Mouse (Mus musculus) lung, embryonic 16.5 days (tissue): Measurements from ENCODE around the gene Ext2. TPM values are rescaled to one million over a fixed set of nuclear protein-coding genes. Genes with fewer than 3 reads are reported as not detected.

Experiments used
- ATAC-seq: fragments of 200-750 bp; cut with Nextera tagmentation; 2 replicates; pipeline ENCODE4 v1.8.0; 2017; ENCODE audit warnings: low read depth, mild to moderate bottlenecking, moderate library complexity
- H3K27ac ChIP-seq: fragments of 300-500 bp; sonication (generic); 2 replicates; pipeline ENCODE4 v1.5.1; 2014; ENCODE audit warnings: mild to moderate bottlenecking, control low read depth, low read length
- H3K27me3 ChIP-seq: fragments of 300-500 bp; sonication (generic); 2 replicates; pipeline ENCODE4 v1.6.1; 2014; ENCODE audit warnings: low read depth, low read length, mixed read lengths; ENCODE audit not compliant: control insufficient read depth, insufficient read depth
- H3K36me3 ChIP-seq: fragments of 300-500 bp; sonication (generic); 2 replicates; pipeline ENCODE4 v1.6.1; 2014; ENCODE audit warnings: low read length; ENCODE audit not compliant: control insufficient read depth, insufficient read depth
- H3K4me1 ChIP-seq: fragments of 300-500 bp; sonication (generic); replicated peaks from 2 replicates; pipeline ENCODE4 v1.6.1; 2014; ENCODE audit warnings: low read length, mixed read lengths; ENCODE audit not compliant: control insufficient read depth, insufficient read depth
- H3K4me2 ChIP-seq: fragments of 300-500 bp; sonication (generic); 2 replicates; pipeline ENCODE4 v1.6.1; 2014; ENCODE audit warnings: low read depth, low read length, control low read depth
- H3K4me3 ChIP-seq: fragments of 300-500 bp; sonication (generic); 2 replicates; pipeline ENCODE4 v1.5.1; 2014; ENCODE audit warnings: mild to moderate bottlenecking, low read length, control low read depth
- H3K9ac ChIP-seq: fragments of 300-500 bp; sonication (generic); 2 replicates; pipeline ENCODE4 v1.6.1; 2014; ENCODE audit warnings: low read length, control low read depth
- H3K9me3 ChIP-seq: fragments of 300-500 bp; sonication (generic); 2 replicates; pipeline ENCODE4 v1.6.1; 2016; ENCODE audit warnings: low read length; ENCODE audit not compliant: control insufficient read depth
- WGBS: fragments of 180-500 bp; shearing (Covaris S2); extraction: QIAGEN DNeasy Blood & Tissue Kit; methylation state at CpG from one replicate; pipeline ENCODE4 v1.1.7; 2014; 5-methylcytosine and 5-hydroxymethylcytosine counted together
- polyA plus RNA-seq: library from polyadenylated mRNA; unstranded; fragments of >200 nt; fragmentation: Nextera tagmentation; extraction: Ambion mirVana; gene quantifications from 2 replicates; pipeline ENCODE4 v1.2.1, GENCODE M21; 2015

Ext2 gene
- polyA plus RNA-seq, 1 experiment from 2014 or later = 128 TPM

- H3K4me2 ChIP-seq = no peak overlapping the region
- H3K4me3 ChIP-seq = no peak overlapping the region
- no peaks in the 10 kb centered on the region for H3K27me3 ChIP-seq
- H3K36me3 ChIP-seq = peaks cover 12% of the 10 kb centered on the region
- WGBS = 34% methylated on average over 19 of the region's 19 CpGs
- ATAC-seq = peak; percentile 86
- H3K4me1 ChIP-seq = peaks cover 16% of the 10 kb centered on the region
- H3K9ac ChIP-seq = no peak overlapping the region
- peak overlapping the region; percentile 75 for H3K27ac ChIP-seq
- no peaks in the 10 kb centered on the region for H3K9me3 ChIP-seq
Measured at GRCm38 (mm10) chr2:93797162-93797795, 25.1 kb downstream of the Ext2 start.

GRCm38 (mm10) chr2:93794375-93794774 is 28.0 kb downstream of the Ext2 start:
- H3K27ac ChIP-seq = no peak overlapping the region
- H3K4me2 ChIP-seq = no peak overlapping the region
- no peak overlapping the region for H3K4me3 ChIP-seq
- H3K27me3 ChIP-seq = no peaks in the 10 kb centered on the region
- ATAC-seq = no peak
- no peak overlapping the region for H3K9ac ChIP-seq
- H3K36me3 ChIP-seq = peaks cover 12% of the 10 kb centered on the region
- H3K4me1 ChIP-seq = peaks cover 32% of the 10 kb centered on the region
- H3K9me3 ChIP-seq = no peaks in the 10 kb centered on the region
- 83% methylated on average over 5 of the region's 5 CpGs for WGBS

GRCm38 (mm10) chr2:93791516-93792499 is 30.6 kb downstream of the Ext2 start:
- Histone ChIP-seq H3K9ac (peak overlapping the region; percentile 37), H3K27ac (peak overlapping the region; percentile 94), H3K27me3 (no peaks in the 10 kb centered on the region), H3K4me2 (0 out of 2 replicates have a peak overlapping the region, but pooled peaks have one; percentile 31), H3K9me3 (no peaks in the 10 kb centered on the region), H3K36me3 (peaks cover 15% of the 10 kb centered on the region), H3K4me1 (peaks cover 19% of the 10 kb centered on the region), H3K4me3 (no peak overlapping the region)
- WGBS = 30% methylated on average over 13 of the region's 13 CpGs
- peak; percentile 97 for ATAC-seq

DNA sequence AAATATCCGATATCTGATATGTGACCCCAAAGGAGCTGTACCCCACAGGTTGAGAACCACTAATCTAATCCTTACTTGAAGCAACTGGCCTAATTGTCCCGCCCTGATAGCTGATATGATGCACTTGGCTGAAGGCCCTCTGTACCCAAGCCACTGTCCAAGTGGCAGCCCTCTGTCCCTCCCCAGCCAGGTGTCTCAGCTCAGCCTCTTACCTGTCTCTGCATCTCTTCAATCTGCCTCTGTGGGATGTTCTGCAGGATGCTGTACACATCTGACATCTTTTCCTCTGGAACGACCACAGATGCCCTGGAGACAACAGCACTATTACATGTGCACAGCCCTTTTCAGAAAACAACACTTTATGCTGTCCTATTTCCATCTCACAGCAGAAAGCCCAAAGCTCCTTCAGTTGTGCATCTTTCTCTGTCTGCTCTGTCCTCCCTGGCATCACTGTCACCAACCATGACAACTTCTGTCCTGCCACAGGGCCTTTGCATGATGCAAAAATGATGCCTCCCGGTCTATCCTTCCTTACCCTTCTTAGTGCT is 31.5 kb downstream of the Ext2 start:
- ATAC-seq = no peak
- H3K4me1 ChIP-seq = peaks cover 19% of the 10 kb centered on the region
- no peak overlapping the region for H3K4me3 ChIP-seq
- H3K27ac ChIP-seq = peak overlapping the region; percentile 94
- no peaks in the 10 kb centered on the region for H3K27me3 ChIP-seq
- H3K9ac ChIP-seq = no peak overlapping the region
- H3K36me3 ChIP-seq = peaks cover 12% of the 10 kb centered on the region
- H3K9me3 ChIP-seq = no peaks in the 10 kb centered on the region
- H3K4me2 ChIP-seq = no peak overlapping the region
- 65% methylated on average over 4 of the region's 4 CpGs for WGBS

- H3K4me3 ChIP-seq = no peak overlapping the region
- no peak overlapping the region for H3K27ac ChIP-seq
- no peak for ATAC-seq
- peaks cover 19% of the 10 kb centered on the region for H3K4me1 ChIP-seq
- no peaks in the 10 kb centered on the region for H3K27me3 ChIP-seq
- H3K9ac ChIP-seq = no peak overlapping the region
- H3K9me3 ChIP-seq = no peaks in the 10 kb centered on the region
- 77% methylated on average over 5 of the region's 5 CpGs for WGBS
- peaks cover 6% of the 10 kb centered on the region for H3K36me3 ChIP-seq
- H3K4me2 ChIP-seq = no peak overlapping the region
Measured at GRCm38 (mm10) chr2:93788557-93788956, 33.8 kb downstream of the Ext2 start.

DNA sequence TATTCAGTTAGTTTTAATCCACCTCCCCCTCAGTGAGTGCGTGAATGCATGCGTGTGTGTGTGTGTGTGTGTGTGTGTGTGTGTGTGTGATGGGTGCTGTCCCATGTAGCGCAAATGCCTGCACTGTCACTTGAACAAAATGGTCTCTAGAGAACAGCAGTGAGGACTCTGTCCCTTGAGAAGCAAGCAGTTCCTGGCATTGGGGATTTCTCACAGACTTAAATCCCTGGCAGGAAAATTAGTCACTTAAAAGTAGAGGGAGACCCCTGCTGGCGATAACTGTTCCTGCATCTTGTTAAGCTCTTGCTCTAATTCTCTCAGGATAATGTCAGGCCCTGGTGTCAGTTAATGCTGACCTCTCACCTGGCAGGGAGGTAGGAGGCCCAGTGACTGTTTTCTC is 36.2 kb downstream of the Ext2 start:
- peaks cover 5% of the 10 kb centered on the region for H3K4me1 ChIP-seq
- ATAC-seq = peak; percentile 49; the same call in 1 of the 2 replicates
- no peak overlapping the region for H3K4me3 ChIP-seq
- no peaks in the 10 kb centered on the region for H3K9me3 ChIP-seq
- no peaks in the 10 kb centered on the region for H3K27me3 ChIP-seq
- H3K27ac ChIP-seq = no peak overlapping the region
- no peak overlapping the region for H3K9ac ChIP-seq
- no peak overlapping the region for H3K4me2 ChIP-seq
- 54% methylated on average over 4 of the region's 4 CpGs for WGBS
- peaks cover 6% of the 10 kb centered on the region for H3K36me3 ChIP-seq

DNA sequence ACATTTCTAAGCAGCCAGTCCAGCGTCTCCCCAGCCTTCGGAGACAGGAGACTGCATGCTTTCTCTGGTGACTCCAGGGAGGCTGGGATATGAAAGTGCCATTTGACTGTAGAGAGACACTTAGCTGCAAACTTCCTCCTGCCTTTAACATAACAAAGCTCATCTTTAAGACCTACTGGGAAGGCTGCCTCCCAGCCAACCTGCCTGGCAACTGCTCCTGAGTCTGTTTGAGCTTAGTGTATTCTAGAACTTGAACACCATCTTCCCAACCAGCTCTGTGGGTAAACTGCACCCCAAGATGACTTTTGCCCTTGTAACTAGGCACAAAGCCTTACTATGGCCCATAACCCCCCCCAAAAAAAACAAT is 37.0 kb downstream of the Ext2 start:
- Histone ChIP-seq H3K9ac (no peak overlapping the region), H3K4me1 (no peaks in the 10 kb centered on the region; the same call in 1 of the 2 replicates), H3K27ac (no peak overlapping the region), H3K27me3 (no peaks in the 10 kb centered on the region), H3K4me3 (no peak overlapping the region), H3K4me2 (no peak overlapping the region), H3K36me3 (peaks cover 6% of the 10 kb centered on the region), H3K9me3 (no peaks in the 10 kb centered on the region)
- 46% methylated on average over 2 of the region's 2 CpGs for WGBS
- ATAC-seq = no peak

DNA sequence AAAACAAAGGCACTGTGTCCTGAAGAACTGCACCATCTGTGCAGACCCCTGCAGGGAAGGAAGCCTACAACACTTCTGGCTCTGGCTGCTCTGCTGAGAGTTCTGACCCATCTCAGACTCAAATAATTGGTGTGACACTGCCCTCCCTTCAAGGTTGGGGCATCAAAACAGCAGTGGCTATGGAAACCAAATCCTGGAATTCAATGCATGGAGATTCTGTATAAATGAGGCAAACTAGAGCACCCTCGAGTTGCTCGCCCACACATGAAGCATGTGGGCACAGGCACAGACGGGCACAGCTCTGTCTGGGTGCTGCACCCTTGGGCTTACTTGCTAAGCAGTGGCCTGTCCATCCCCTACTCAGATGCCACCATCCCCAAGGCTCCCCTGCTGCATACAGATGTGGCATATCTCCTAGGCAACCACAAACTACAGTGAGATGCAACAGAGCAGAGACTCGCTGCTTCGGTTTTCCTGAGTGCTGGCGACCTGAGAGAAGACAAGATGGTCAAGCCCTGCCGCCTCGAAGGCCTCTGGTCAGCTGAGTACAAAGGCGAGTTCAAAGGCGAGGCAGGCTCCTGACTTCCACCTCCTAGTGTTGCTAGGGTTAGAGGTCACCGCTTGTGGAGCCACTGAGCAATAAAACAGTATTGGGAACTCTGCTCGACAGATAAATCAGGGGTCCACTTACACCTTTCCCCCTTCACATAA is 37.5 kb downstream of the Ext2 start:
- H3K27me3 ChIP-seq = no peaks in the 10 kb centered on the region
- H3K36me3 ChIP-seq = peaks cover 6% of the 10 kb centered on the region
- no peaks in the 10 kb centered on the region for H3K9me3 ChIP-seq
- H3K4me2 ChIP-seq = no peak overlapping the region
- no peak overlapping the region for H3K27ac ChIP-seq
- H3K4me1 ChIP-seq = 0 out of 2 replicates have a peak, but pooled peaks cover 3% of the 10 kb centered on the region
- H3K4me3 ChIP-seq = no peak overlapping the region
- H3K9ac ChIP-seq = no peak overlapping the region
- 56% methylated on average over 12 of the region's 12 CpGs for WGBS
- ATAC-seq = no peak
